Mouse (Mus musculus) ES-E14 (cell line): ENCODE results near the gene Abcg3.

Source experiments
- CHD2 ChIP-seq: IDR thresholded peaks from 2 replicates; pipeline ENCODE4 v1.6.1; 2014; ENCODE audit warnings: mild to moderate bottlenecking, low read depth, low read length, inconsistent platforms
- MAFK ChIP-seq: IDR thresholded peaks from 2 replicates; pipeline ENCODE4 v1.6.1; 2014; ENCODE audit warnings: mild to moderate bottlenecking, low read depth, low read length, inconsistent platforms; ENCODE audit not compliant: insufficient read depth

GRCm38 (mm10) chr5:105010376-105010775, 27.9 kb upstream of the Abcg3 start:
- TF ChIP-seq CHD2 (no peak), MAFK (no peak)
